Mouse (Mus musculus): ENCODE data around the gene Rnps1. TPM values are rescaled to one million over a fixed set of nuclear protein-coding genes. Genes with fewer than 3 reads are reported as not detected.

Gene Rnps1
- total and polyA plus RNA-seq, 3 experiments: 160 to 288 (median 255) TPM

GRCm38 (mm10) chr17:24468636-24469246, 54.4 kb downstream of the Rnps1 start:
- peaks cover 10 to 39% of the 10 kb centered on the region in 2 experiments for H3K36me3 ChIP-seq (replicated peaks in 1 of 2; ENCODE audit: control insufficient read depth in 1 of 2, insufficient read depth in 1 of 2, low read length in 1 of 2)

GRCm38 (mm10) chr17:24469336-24469909, 55.1 kb downstream of the Rnps1 start:
- Histone ChIP-seq H3K4me2 (ENCODE audit: insufficient read depth, low read depth, poor library complexity, severe bottlenecking) (no peak overlapping the region), H3K9ac (ENCODE audit: insufficient read depth, low read depth) (peak overlapping the region; percentile 70), H3K4me3 (replicated peaks in 1 of 3; ENCODE audit: low read depth in 2 of 3, low read length in 2 of 3, poor library complexity in 1 of 3) (peak overlapping the region; percentile 89 to 100 (median 98)), H3K27ac (ENCODE audit: insufficient read depth, low read depth) (peak overlapping the region; percentile 80), H3K9me3 (replicated peaks; ENCODE audit: low read length) (no peaks in the 10 kb centered on the region), H3K27me3 (replicated peaks) (no peaks in the 10 kb centered on the region), H3K79me2 (replicated peaks; ENCODE audit: control insufficient read depth, extremely low read depth, insufficient read depth, poor library complexity, severe bottlenecking) (peaks cover 7% of the 10 kb centered on the region; the same call in 1 of the 2 replicates), H3K36me3 (replicated peaks in 1 of 2; ENCODE audit: control insufficient read depth in 1 of 2, insufficient read depth in 1 of 2, low read length in 1 of 2) (peaks cover 14 to 46% of the 10 kb centered on the region in 2 experiments), H3K4me1 (ENCODE audit: control insufficient read depth in 1 of 2, insufficient read depth in 2 of 2) (peaks cover 12 to 23% of the 10 kb centered on the region in 2 experiments)
- TF ChIP-seq E2F4 (IDR thresholded peaks at IDR 0.05; ENCODE audit: insufficient replicate concordance, low read depth, low read length) (no peak), TBP (conservative IDR thresholded peaks at IDR 0.05; ENCODE audit: low read depth, low read length) (peak; percentile 96), CTCF (conservative IDR thresholded peaks at IDR 0.05 in 1 of 2, IDR thresholded peaks at IDR 0.05 in 1 of 2; ENCODE audit: low read depth in 2 of 2, low read length in 2 of 2) (no peak), ZNF384 (IDR thresholded peaks at IDR 0.05; ENCODE audit: low read depth, low read length) (no peak), USF2 (conservative IDR thresholded peaks at IDR 0.05; ENCODE audit: low read depth, low read length) (no peak)
- dilution Hi-C loops (cut with MboI; ENCODE audit: extremely low pct_ligation_motif_present, extremely low pct_unique_long_range_greater_than_20kb, low sequenced_read_pairs): no loop called here
- in situ Hi-C loops (cut with MboI; ENCODE audit: low pct_ligation_motif_present, low pct_unique_long_range_greater_than_20kb, low sequenced_read_pairs): no loop called here
- DNase-seq (ENCODE audit: extremely low read depth): no peak

More at GRCm38 (mm10) chr17:24468636-24469246, 54.4 kb downstream of the Rnps1 start:
- no peak overlapping the region for H3K4me3 ChIP-seq (replicated peaks in 1 of 3; ENCODE audit: low read depth in 2 of 3, low read length in 2 of 3, poor library complexity in 1 of 3)
- no peak overlapping the region for H3K27ac ChIP-seq (ENCODE audit: insufficient read depth, low read depth)
- peaks cover 12 to 23% of the 10 kb centered on the region in 2 experiments for H3K4me1 ChIP-seq (ENCODE audit: control insufficient read depth in 1 of 2, insufficient read depth in 2 of 2)
- H3K79me2 ChIP-seq (replicated peaks; ENCODE audit: control insufficient read depth, extremely low read depth, insufficient read depth, poor library complexity, severe bottlenecking): peaks cover 7% of the 10 kb centered on the region; the same call in 1 of the 2 replicates
- no peak overlapping the region for H3K9ac ChIP-seq (ENCODE audit: insufficient read depth, low read depth)
- H3K9me3 ChIP-seq (replicated peaks; ENCODE audit: low read length): no peaks in the 10 kb centered on the region
- no peaks in the 10 kb centered on the region for H3K27me3 ChIP-seq (replicated peaks)
- in situ Hi-C loops (cut with MboI; ENCODE audit: low pct_ligation_motif_present, low pct_unique_long_range_greater_than_20kb, low sequenced_read_pairs): no loop called here
- TF ChIP-seq NRF1 (IDR thresholded peaks at IDR 0.05; ENCODE audit: low read depth, low read length): no peak
- 0 out of 2 replicates have a peak, but pooled peaks have one; percentile 11 for TF ChIP-seq ELF1 (IDR thresholded peaks at IDR 0.05; ENCODE audit: low read depth, low read length)
- TF ChIP-seq TBP (conservative IDR thresholded peaks at IDR 0.05; ENCODE audit: low read depth, low read length): 0 out of 2 replicates have a peak, but pooled peaks have one; percentile 57
- dilution Hi-C loops (cut with MboI; ENCODE audit: extremely low pct_ligation_motif_present, extremely low pct_unique_long_range_greater_than_20kb, low sequenced_read_pairs): no loop called here
- no peak for DNase-seq (ENCODE audit: extremely low read depth)
- no peak overlapping the region for H3K4me2 ChIP-seq (ENCODE audit: insufficient read depth, low read depth, poor library complexity, severe bottlenecking)

GRCm38 (mm10) chr17:24469910-24470602, 55.7 kb downstream of the Rnps1 start, which contains the start of the genes E4f1 and Pgp:
Gene E4f1, minus strand, starts transcription at chr17:24470313.
Gene Pgp, plus strand, starts transcription at chr17:24470392.
- no peaks in the 10 kb centered on the region for H3K9me3 ChIP-seq (replicated peaks; ENCODE audit: low read length)
- TF ChIP-seq CHD1 (IDR thresholded peaks at IDR 0.05; ENCODE audit: low read depth, low read length): no peak
- TF ChIP-seq JUND (conservative IDR thresholded peaks at IDR 0.05; ENCODE audit: low read depth, low read length): no peak
- TF ChIP-seq POLR2AphosphoS2 (IDR thresholded peaks at IDR 0.05; ENCODE audit: low read depth, low read length): peak; percentile 91
- no peak for TF ChIP-seq ETS1 (conservative IDR thresholded peaks at IDR 0.05; ENCODE audit: low read depth, low read length)
- no peak; the same call in 1 of the 2 replicates for TF ChIP-seq MEF2A (IDR thresholded peaks at IDR 0.05; ENCODE audit: borderline replicate concordance, low read depth, low read length)
- no peak for TF ChIP-seq SMC3 (IDR thresholded peaks at IDR 0.05; ENCODE audit: low read depth, low read length)
- TF ChIP-seq NELFE (IDR thresholded peaks at IDR 0.05; ENCODE audit: low read depth, low read length): peak; percentile 85
- TF ChIP-seq ZKSCAN1 (IDR thresholded peaks at IDR 0.05; ENCODE audit: borderline replicate concordance, low read depth, low read length): no peak
- TF ChIP-seq CTCF (conservative IDR thresholded peaks at IDR 0.05 in 1 of 2, IDR thresholded peaks at IDR 0.05 in 1 of 2; ENCODE audit: low read depth in 2 of 2, low read length in 2 of 2): no peak
- TF ChIP-seq USF1 (IDR thresholded peaks at IDR 0.05; ENCODE audit: low read depth, low read length): no peak; the same call in 1 of the 2 replicates
- TF ChIP-seq EP300 (IDR thresholded peaks at IDR 0.05; ENCODE audit: low read length): no peak
- peak; percentile 49; the same call in 1 of the 2 replicates for TF ChIP-seq SIN3A (IDR thresholded peaks at IDR 0.05; ENCODE audit: low read length)
- TF ChIP-seq MAZ (IDR thresholded peaks at IDR 0.05; ENCODE audit: low read depth, low read length): 0 out of 2 replicates have a peak, but pooled peaks have one; percentile 46
- TF ChIP-seq HCFC1 (IDR thresholded peaks at IDR 0.05; ENCODE audit: low read depth, low read length): peak; percentile 68
- no peak for TF ChIP-seq USF2 (conservative IDR thresholded peaks at IDR 0.05; ENCODE audit: low read depth, low read length)
- TF ChIP-seq TCF12 (IDR thresholded peaks at IDR 0.05; ENCODE audit: low read depth, low read length): peak; percentile 76; the same call in 1 of the 2 replicates

More at GRCm38 (mm10) chr17:24469910-24470602, 55.7 kb downstream of the Rnps1 start, which contains the start of the genes E4f1 and Pgp:
- no peaks in the 10 kb centered on the region for H3K27me3 ChIP-seq (replicated peaks)
- H3K9ac ChIP-seq (ENCODE audit: insufficient read depth, low read depth): peak within 1 kb of the TSS; percentile 84
- peaks cover 20 to 47% of the 10 kb centered on the region in 2 experiments for H3K36me3 ChIP-seq (replicated peaks in 1 of 2; ENCODE audit: control insufficient read depth in 1 of 2, insufficient read depth in 1 of 2, low read length in 1 of 2)
- H3K4me2 ChIP-seq (ENCODE audit: insufficient read depth, low read depth, poor library complexity, severe bottlenecking): peak within 1 kb of the TSS; percentile 97
- DNase-seq (ENCODE audit: extremely low read depth): peak; percentile 97
- in situ Hi-C loops (cut with MboI; ENCODE audit: low pct_ligation_motif_present, low pct_unique_long_range_greater_than_20kb, low sequenced_read_pairs) (no loop called here), dilution Hi-C loops (cut with MboI; ENCODE audit: extremely low pct_ligation_motif_present, extremely low pct_unique_long_range_greater_than_20kb, low sequenced_read_pairs) (no loop called here)
- H3K4me1 ChIP-seq (ENCODE audit: control insufficient read depth in 1 of 2, insufficient read depth in 2 of 2): peaks cover 12 to 23% of the 10 kb centered on the region in 2 experiments
- H3K79me2 ChIP-seq (replicated peaks; ENCODE audit: control insufficient read depth, extremely low read depth, insufficient read depth, poor library complexity, severe bottlenecking): peaks cover 7% of the 10 kb centered on the region; the same call in 1 of the 2 replicates
- peak within 1 kb of the TSS; percentile 89 to 100 (median 98) for H3K4me3 ChIP-seq (replicated peaks in 1 of 3; ENCODE audit: low read depth in 2 of 3, low read length in 2 of 3, poor library complexity in 1 of 3)
- H3K27ac ChIP-seq (ENCODE audit: insufficient read depth, low read depth): peak within 1 kb of the TSS; percentile 80
